ENCODE assay signal across 12 mouse cellular contexts in genomic region chr4:140423791-140424190, GRCm38 (mm10).
DNase-seq lines count a peak whose midpoint lies in the region.
"Had no signal": no experiment of that assay in that cellular context is flagged by ENCODE, and none has a peak within 500 bp of the region (broad histone marks: within the 10 kb centered on the region; RNA-seq: fewer than 3 reads in every experiment).

No protein-coding gene starts in this region.

- peak; percentile 82 for DNase-seq in brain, adult 2 months (ENCODE audit: low read depth, low spot score)
- DNase-seq in frontal cortex, postnatal 14 days (ENCODE audit: low spot score in 2 of 2), result peak; percentile 49 to 56
- DNase-seq in left cerebral cortex, adult 18-20 months (ENCODE audit: low spot score in 2 of 2), result peak; percentile 70 to 73
- peak; percentile 71 to 80 for DNase-seq in right cerebral cortex, postnatal 10 days (ENCODE audit: low spot score in 2 of 2)
- DNase-seq in thymus, adult 18-20 months, result no peak
- no peak for DNase-seq in cerebellum, adult 8-10 months
- no peak for DNase-seq in retina, postnatal 1 day
- DNase-seq: cerebellum, adult 2 months; heart, postnatal 4 days; lung, embryonic 14.5 days; spleen, adult 18-20 months; thymus, postnatal 36 days had no signal

Comparison
In these comparisons a context has a peak if more than half of its experiments do, and no peak if none do; other contexts are left out.
1. DNase-seq: peak in brain, adult 2 months (single experiment), frontal cortex, postnatal 14 days (2 of 2), left cerebral cortex, adult 18-20 months (2 of 2) and right cerebral cortex, postnatal 10 days (2 of 2); none in thymus, adult 18-20 months (0 of 2), cerebellum, adult 8-10 months (single experiment) and retina, postnatal 1 day (single experiment).